Mouse (Mus musculus) embryonic facial prominence, embryonic 13.5 days (tissue): ENCODE measurements around the gene Chrng. TPM values are rescaled to one million over a fixed set of nuclear protein-coding genes. Genes with fewer than 3 reads are reported as not detected.

ENCODE experiments used
- ATAC-seq: fragments of 200-750 bp; cut with Nextera tagmentation; 2 replicates; pipeline ENCODE4 v1.8.0; 2017; ENCODE audit warnings: low read depth; ENCODE audit not compliant: insufficient number of reproducible peaks, insufficient read depth, low FRiP score, low TSS enrichment
- H3K27ac ChIP-seq: fragments of 300-500 bp; sonication (generic); 2 replicates; pipeline ENCODE4 v1.5.1; 2015; ENCODE audit warnings: moderate library complexity, mild to moderate bottlenecking, inconsistent platforms
- H3K27me3 ChIP-seq: fragments of 300-500 bp; sonication (generic); 2 replicates; pipeline ENCODE4 v1.6.1; 2015; ENCODE audit warnings: mild to moderate bottlenecking, inconsistent platforms
- H3K36me3 ChIP-seq: fragments of 300-500 bp; sonication (generic); 2 replicates; pipeline ENCODE4 v1.6.1; 2015; ENCODE audit warnings: mild to moderate bottlenecking, inconsistent platforms
- H3K4me1 ChIP-seq: fragments of 300-500 bp; sonication (generic); 2 replicates; pipeline ENCODE4 v1.6.1; 2015; ENCODE audit warnings: inconsistent platforms
- H3K4me2 ChIP-seq: fragments of 300-500 bp; sonication (generic); 2 replicates; pipeline ENCODE4 v1.6.1; 2015; ENCODE audit warnings: moderate library complexity, mild to moderate bottlenecking, inconsistent platforms
- H3K4me3 ChIP-seq: fragments of 300-500 bp; sonication (generic); 2 replicates; pipeline ENCODE4 v1.5.1; 2015; ENCODE audit warnings: mild to moderate bottlenecking, inconsistent platforms
- H3K9ac ChIP-seq: fragments of 300-500 bp; sonication (generic); 2 replicates; pipeline ENCODE4 v1.6.1; 2015; ENCODE audit warnings: mild to moderate bottlenecking, inconsistent platforms
- H3K9me3 ChIP-seq: fragments of 300-500 bp; sonication (generic); 2 replicates; pipeline ENCODE4 v1.6.1; 2016; ENCODE audit warnings: inconsistent platforms
- WGBS: fragments of 180-500 bp; shearing (Covaris S2); methylation state at CpG from one replicate; pipeline ENCODE4 v1.1.7; 2015; ENCODE audit warnings: mixed read lengths; 5-methylcytosine and 5-hydroxymethylcytosine counted together
- polyA plus RNA-seq: library from polyadenylated mRNA; unstranded; fragments of >200 nt; fragmentation: Nextera tagmentation; extraction: Ambion mirVana; gene quantifications from 2 replicates; pipeline ENCODE4 v1.2.1, GENCODE M21; 2015

Chrng gene
- polyA plus RNA-seq, 1 experiment from 2014 or later: 3.0 TPM

GRCm38 (mm10) chr1:87180896-87181295 lies 23.6 kb upstream of the Chrng start:
- H3K4me2 ChIP-seq: no peak overlapping the region
- H3K9ac ChIP-seq: no peak overlapping the region
- no peaks in the 10 kb centered on the region for H3K36me3 ChIP-seq
- peaks cover 11% of the 10 kb centered on the region for H3K4me1 ChIP-seq
- no peak for ATAC-seq
- no peak overlapping the region for H3K4me3 ChIP-seq
- 39% methylated on average over 5 of the region's 5 CpGs for WGBS
- H3K9me3 ChIP-seq: no peaks in the 10 kb centered on the region
- H3K27me3 ChIP-seq: peaks cover 50% of the 10 kb centered on the region
- no peak overlapping the region for H3K27ac ChIP-seq

- no peaks in the 10 kb centered on the region for H3K9me3 ChIP-seq
- no peak within 1 kb of the TSS for H3K4me2 ChIP-seq
- H3K27ac ChIP-seq: no peak within 1 kb of the TSS
- 54% methylated on average over 9 of the region's 9 CpGs for WGBS
- no peaks in the 10 kb centered on the region for H3K36me3 ChIP-seq
- no peak for ATAC-seq
- no peak within 1 kb of the TSS for H3K4me3 ChIP-seq
- no peak within 1 kb of the TSS for H3K9ac ChIP-seq
- H3K27me3 ChIP-seq: peaks cover 69% of the 10 kb centered on the region
- peaks cover 12% of the 10 kb centered on the region for H3K4me1 ChIP-seq
Measured at GRCm38 (mm10) chr1:87183013-87183412, 21.4 kb upstream of the Chrng start, which contains the start of gene Prss56. TSS of gene Prss56 (plus strand) at chr1:87183313.

GRCm38 (mm10) chr1:87183998-87184750 lies 20.3 kb upstream of the Chrng start:
- Histone ChIP-seq H3K27ac (no peak overlapping the region), H3K4me1 (peaks cover 12% of the 10 kb centered on the region), H3K36me3 (no peaks in the 10 kb centered on the region), H3K27me3 (peaks cover 81% of the 10 kb centered on the region), H3K4me2 (peak overlapping the region; percentile 43), H3K9ac (no peak overlapping the region), H3K4me3 (no peak overlapping the region), H3K9me3 (no peaks in the 10 kb centered on the region)
- WGBS: 29% methylated on average over 15 of the region's 15 CpGs
- ATAC-seq: no peak

- no peak for ATAC-seq
- Histone ChIP-seq H3K9ac (no peak overlapping the region), H3K27me3 (peaks cover 82% of the 10 kb centered on the region), H3K27ac (no peak overlapping the region), H3K36me3 (no peaks in the 10 kb centered on the region), H3K4me1 (peaks cover 12% of the 10 kb centered on the region), H3K4me3 (no peak overlapping the region), H3K4me2 (peak overlapping the region; percentile 43), H3K9me3 (no peaks in the 10 kb centered on the region)
- 8% methylated on average over 20 of the region's 20 CpGs for WGBS
Measured at GRCm38 (mm10) chr1:87184751-87185139, 19.7 kb upstream of the Chrng start.

- Histone ChIP-seq H3K4me1 (peaks cover 15% of the 10 kb centered on the region), H3K4me3 (no peak overlapping the region), H3K27me3 (peaks cover 81% of the 10 kb centered on the region), H3K36me3 (no peaks in the 10 kb centered on the region), H3K27ac (no peak overlapping the region), H3K4me2 (no peak overlapping the region), H3K9ac (no peak overlapping the region), H3K9me3 (no peaks in the 10 kb centered on the region)
- no peak for ATAC-seq
- WGBS: 14% methylated on average over 13 of the region's 13 CpGs
Measured at GRCm38 (mm10) chr1:87185526-87185925, 18.9 kb upstream of the Chrng start.

GRCm38 (mm10) chr1:87186261-87187036 lies 18.0 kb upstream of the Chrng start:
- no peaks in the 10 kb centered on the region for H3K9me3 ChIP-seq
- ATAC-seq: no peak
- peak overlapping the region; percentile 56 for H3K4me3 ChIP-seq
- H3K36me3 ChIP-seq: no peaks in the 10 kb centered on the region
- H3K4me1 ChIP-seq: peaks cover 18% of the 10 kb centered on the region
- H3K9ac ChIP-seq: peak overlapping the region; percentile 74
- peak overlapping the region; percentile 91 for H3K4me2 ChIP-seq
- H3K27ac ChIP-seq: no peak overlapping the region
- H3K27me3 ChIP-seq: peaks cover 72% of the 10 kb centered on the region
- WGBS: 2% methylated on average over 54 of the region's 54 CpGs

- no peaks in the 10 kb centered on the region for H3K36me3 ChIP-seq
- 0% methylated on average over 15 of the region's 15 CpGs for WGBS
- peaks cover 71% of the 10 kb centered on the region for H3K27me3 ChIP-seq
- peak overlapping the region; percentile 56 for H3K4me3 ChIP-seq
- peaks cover 18% of the 10 kb centered on the region for H3K4me1 ChIP-seq
- H3K9me3 ChIP-seq: no peaks in the 10 kb centered on the region
- ATAC-seq: no peak; the same call in 1 of the 2 replicates
- H3K27ac ChIP-seq: no peak overlapping the region
- peak overlapping the region; percentile 91 for H3K4me2 ChIP-seq
- H3K9ac ChIP-seq: peak overlapping the region; percentile 74
Measured at GRCm38 (mm10) chr1:87187037-87187355, 17.5 kb upstream of the Chrng start.

- H3K9me3 ChIP-seq: no peaks in the 10 kb centered on the region
- H3K4me2 ChIP-seq: no peak within 1 kb of the TSS
- peak within 1 kb of the TSS; percentile 27; the same call in 1 of the 2 replicates for H3K9ac ChIP-seq
- WGBS: 21% methylated on average over 4 of the region's 4 CpGs
- peaks cover 15% of the 10 kb centered on the region for H3K4me1 ChIP-seq
- H3K27me3 ChIP-seq: peaks cover 37% of the 10 kb centered on the region
- H3K4me3 ChIP-seq: no peak within 1 kb of the TSS
- no peak within 1 kb of the TSS for H3K27ac ChIP-seq
- ATAC-seq: 0 out of 2 replicates have a peak, but pooled peaks have one; percentile 20
- no peaks in the 10 kb centered on the region for H3K36me3 ChIP-seq
Measured at GRCm38 (mm10) chr1:87190429-87190828, 14.0 kb upstream of the Chrng start, which contains the start of gene Chrnd. TSS of gene Chrnd (plus strand) at chr1:87190607.

GRCm38 (mm10) chr1:87197296-87197695 lies 7.2 kb upstream of the Chrng start:
- H3K4me3 ChIP-seq: no peak overlapping the region
- H3K36me3 ChIP-seq: no peaks in the 10 kb centered on the region
- H3K4me2 ChIP-seq: no peak overlapping the region
- no peaks in the 10 kb centered on the region for H3K9me3 ChIP-seq
- no peaks in the 10 kb centered on the region; the same call in none of the 2 replicates for H3K27me3 ChIP-seq
- no peak overlapping the region for H3K27ac ChIP-seq
- WGBS: 77% methylated on average over 9 of the region's 9 CpGs
- H3K9ac ChIP-seq: no peak overlapping the region
- no peaks in the 10 kb centered on the region for H3K4me1 ChIP-seq
- no peak for ATAC-seq

- Histone ChIP-seq H3K36me3 (no peaks in the 10 kb centered on the region), H3K27me3 (no peaks in the 10 kb centered on the region; the same call in none of the 2 replicates), H3K4me2 (no peak overlapping the region), H3K4me1 (no peaks in the 10 kb centered on the region), H3K9ac (no peak overlapping the region), H3K27ac (no peak overlapping the region), H3K4me3 (no peak overlapping the region), H3K9me3 (no peaks in the 10 kb centered on the region)
- peak; percentile 16; the same call in 1 of the 2 replicates for ATAC-seq
- 81% methylated on average over 12 of the region's 12 CpGs for WGBS
Measured at GRCm38 (mm10) chr1:87198119-87199065, 6.1 kb upstream of the Chrng start.

- Histone ChIP-seq H3K4me2 (no peak overlapping the region), H3K27ac (no peak overlapping the region), H3K4me3 (no peak overlapping the region), H3K9ac (no peak overlapping the region), H3K4me1 (no peaks in the 10 kb centered on the region), H3K27me3 (peaks cover 8% of the 10 kb centered on the region), H3K36me3 (no peaks in the 10 kb centered on the region), H3K9me3 (no peaks in the 10 kb centered on the region)
- no peak for ATAC-seq
- 40% methylated on average over 2 of the region's 2 CpGs for WGBS
Measured at GRCm38 (mm10) chr1:87200811-87201210, 3.6 kb upstream of the Chrng start.
